In the genomic region with DNA sequence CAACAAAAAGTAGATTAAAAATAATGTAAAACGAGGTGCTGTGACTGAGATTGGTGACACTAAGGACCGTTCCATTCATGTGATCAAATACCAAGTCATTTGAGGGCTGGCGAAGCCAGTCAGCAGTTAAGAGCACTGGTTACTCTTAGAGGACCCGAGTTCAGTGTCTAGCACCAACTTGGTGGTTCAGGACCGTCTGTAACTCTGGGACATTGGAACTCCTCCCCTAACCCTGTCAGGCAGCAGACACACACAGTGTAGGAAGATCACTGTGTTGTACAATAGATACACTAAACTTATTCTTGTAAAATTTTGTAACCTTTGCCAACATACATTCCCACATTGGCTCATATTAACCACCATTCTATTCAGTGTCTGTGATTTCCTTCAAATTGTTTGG, we compare ENCODE assay signal across 8 mouse cellular contexts. TPM values are rescaled to one million over a fixed set of nuclear protein-coding genes. Genes with fewer than 3 reads are reported as not detected.
DNase-seq lines count a peak whose midpoint lies in the region; ATAC-seq and TF ChIP-seq lines count a peak whose summit lies in the region.

No protein-coding gene starts in this region.

- no peak for TF ChIP-seq CTCF in lung, embryonic 14.5 days (IDR thresholded peaks at IDR 0.05; ENCODE audit: low read depth)

- 7% methylated on average over 5 of the region's 5 CpGs for WGBS in lung, embryonic 14.5 days
- WGBS in intestine, embryonic 15.5 days = 14% methylated on average over 5 of the region's 5 CpGs
- 13% methylated on average over 5 of the region's 5 CpGs for WGBS in neural tube, embryonic 13.5 days

- ATAC-seq in lung, embryonic 14.5 days (ENCODE audit: insufficient read depth) = peak; percentile 63; the same call in 1 of the 2 replicates
- peak; percentile 50 for ATAC-seq in intestine, embryonic 15.5 days
- 0 out of 2 replicates have a peak, but pooled peaks have one; percentile 44 for ATAC-seq in neural tube, embryonic 13.5 days (ENCODE audit: low read depth)
- no peak for ATAC-seq in frontal cortex, adult (ENCODE audit: low TSS enrichment)

- H3K27ac ChIP-seq in lung, embryonic 14.5 days (ENCODE audit: low read depth) = no peak overlapping the region
- H3K27ac ChIP-seq in intestine, embryonic 15.5 days = no peak overlapping the region
- H3K27ac ChIP-seq in neural tube, embryonic 13.5 days (replicated peaks) = no peak overlapping the region

- peak overlapping the region; percentile 88 for H3K9ac ChIP-seq in lung, embryonic 14.5 days
- H3K9ac ChIP-seq in intestine, embryonic 15.5 days = peak overlapping the region; percentile 92
- H3K9ac ChIP-seq in neural tube, embryonic 13.5 days = peak overlapping the region; percentile 91

- H3K4me3 ChIP-seq in lung, embryonic 14.5 days (ENCODE audit: low read depth, low read length) = peak overlapping the region; percentile 76
- peak overlapping the region; percentile 81 for H3K4me3 ChIP-seq in intestine, embryonic 15.5 days (replicated peaks)
- H3K4me3 ChIP-seq in neural tube, embryonic 13.5 days = peak overlapping the region; percentile 93

- H3K4me1 ChIP-seq in lung, embryonic 14.5 days (ENCODE audit: insufficient read depth) = peaks cover 3% of the 10 kb centered on the region; the same call in 1 of the 2 replicates
- H3K4me1 ChIP-seq in intestine, embryonic 15.5 days (replicated peaks) = no peaks in the 10 kb centered on the region
- H3K4me1 ChIP-seq in neural tube, embryonic 13.5 days (replicated peaks) = peaks cover 13% of the 10 kb centered on the region

- H3K4me2 ChIP-seq in lung, embryonic 14.5 days = peak overlapping the region; percentile 67
- H3K4me2 ChIP-seq in intestine, embryonic 15.5 days (replicated peaks) = peak overlapping the region; percentile 78
- peak overlapping the region; percentile 77 for H3K4me2 ChIP-seq in neural tube, embryonic 13.5 days

- no peaks in the 10 kb centered on the region for H3K9me3 ChIP-seq in lung, embryonic 14.5 days (ENCODE audit: low read depth, low read length)
- no peaks in the 10 kb centered on the region for H3K9me3 ChIP-seq in intestine, embryonic 15.5 days
- H3K9me3 ChIP-seq in neural tube, embryonic 13.5 days = no peaks in the 10 kb centered on the region

- DNase-seq in lung, embryonic 14.5 days = peak; percentile 36
- DNase-seq in lung, postnatal 25 days (ENCODE audit: low spot score) = no peak
- peak; percentile 27 for DNase-seq in embryo, embryonic 11 days
- no peak for DNase-seq in ovary, postnatal 14 days (ENCODE audit: low spot score)
- no peak for DNase-seq in cerebellum, adult 9-11 months

- H3K36me3 ChIP-seq in lung, embryonic 14.5 days (ENCODE audit: insufficient read depth) = peaks cover 33% of the 10 kb centered on the region
- 0 out of 2 replicates have a peak, but pooled peaks cover 5% of the 10 kb centered on the region for H3K36me3 ChIP-seq in intestine, embryonic 15.5 days
- peaks cover 24% of the 10 kb centered on the region for H3K36me3 ChIP-seq in neural tube, embryonic 13.5 days

- H3K27me3 ChIP-seq in lung, embryonic 14.5 days (ENCODE audit: insufficient read depth, low read length) = no peaks in the 10 kb centered on the region
- no peaks in the 10 kb centered on the region for H3K27me3 ChIP-seq in intestine, embryonic 15.5 days (replicated peaks)
- no peaks in the 10 kb centered on the region for H3K27me3 ChIP-seq in neural tube, embryonic 13.5 days

RNA-seq across cellular contexts. Expression of gene Gcfc2, which starts 0.8 kb away (rescaled TPM):
- polyA plus RNA-seq in lung, embryonic 14.5 days (2014; fragmentation: Nextera tagmentation; extraction: Ambion mirVana) = 13.3 and 13.7 TPM in 2 replicates
- polyA plus RNA-seq in intestine, embryonic 15.5 days (2015; fragmentation: Nextera tagmentation; extraction: Ambion mirVana) = 7.7 and 8.2 TPM in 2 replicates
- 6.3 and 7.4 TPM in 2 replicates for polyA plus RNA-seq in neural tube, embryonic 13.5 days (2015; fragmentation: Nextera tagmentation; extraction: Ambion mirVana)

RNA-seq across cellular contexts. Expression of gene Mrpl19, which starts 41.5 kb away (rescaled TPM):
- polyA plus RNA-seq in lung, embryonic 14.5 days (2014; fragmentation: Nextera tagmentation; extraction: Ambion mirVana) = 40.8 and 48.1 TPM in 2 replicates
- polyA plus RNA-seq in intestine, embryonic 15.5 days (2015; fragmentation: Nextera tagmentation; extraction: Ambion mirVana) = 58.2 and 59.9 TPM in 2 replicates
- 41.9 and 45.8 TPM in 2 replicates for polyA plus RNA-seq in neural tube, embryonic 13.5 days (2015; fragmentation: Nextera tagmentation; extraction: Ambion mirVana)

Comparison
In these comparisons a context has a peak if more than half of its experiments do, and no peak if none do; other contexts are left out.
1. DNase-seq: peak in lung, embryonic 14.5 days (single experiment) and embryo, embryonic 11 days (single experiment); none in lung, postnatal 25 days (single experiment), ovary, postnatal 14 days (single experiment) and cerebellum, adult 9-11 months (single experiment).
2. Peak in every context shown above with its lines, with median percentiles within 50 percentile points of each other: H3K4me2 ChIP-seq, H3K4me3 ChIP-seq and H3K9ac ChIP-seq.